Mouse (Mus musculus): Measurements from ENCODE around the gene Krtap3-2. TPM values are rescaled to one million over a fixed set of nuclear protein-coding genes. Genes with fewer than 3 reads are reported as not detected.

The Krtap3-2 gene
- total and polyA plus RNA-seq, 2 experiments from 2014 or later: not detected

GRCm38 (mm10) chr11:99557976-99558745 is 1.5 kb upstream of the Krtap3-2 start:
- no peaks in the 10 kb centered on the region for H3K9me3 ChIP-seq (ENCODE audit: low read length)
- no peak overlapping the region for H3K9ac ChIP-seq
- WGBS: 91% methylated on average over 3 of the region's 3 CpGs
- DNase-seq: no peak
- no peaks in the 10 kb centered on the region for H3K4me1 ChIP-seq (ENCODE audit: insufficient read depth)
- no peaks in the 10 kb centered on the region for H3K27me3 ChIP-seq (ENCODE audit: insufficient read depth, low read length)
- TF ChIP-seq CTCF (IDR thresholded peaks at IDR 0.05; ENCODE audit: low read depth): no peak
- no peaks in the 10 kb centered on the region for H3K36me3 ChIP-seq (ENCODE audit: insufficient read depth)
- no peak overlapping the region for H3K4me2 ChIP-seq (ENCODE audit: low read depth)
- H3K4me3 ChIP-seq (ENCODE audit: low read depth, low read length): no peak overlapping the region
- H3K27ac ChIP-seq (ENCODE audit: low read depth, low read length): no peak overlapping the region
- ATAC-seq: no peak

GRCm38 (mm10) chr11:99556195-99556594 is 458 bp downstream of the Krtap3-2 start:
- Histone ChIP-seq H3K27ac (ENCODE audit: low read depth, low read length) (no peak overlapping the region), H3K36me3 (ENCODE audit: insufficient read depth) (no peaks in the 10 kb centered on the region), H3K4me1 (ENCODE audit: insufficient read depth) (no peaks in the 10 kb centered on the region), H3K4me3 (ENCODE audit: low read depth, low read length) (no peak overlapping the region), H3K9ac (no peak overlapping the region), H3K9me3 (ENCODE audit: low read length) (no peaks in the 10 kb centered on the region), H3K27me3 (ENCODE audit: insufficient read depth, low read length) (no peaks in the 10 kb centered on the region), H3K4me2 (ENCODE audit: low read depth) (no peak overlapping the region)
- DNase-seq (no peak), ATAC-seq (no peak)
- TF ChIP-seq CTCF (IDR thresholded peaks at IDR 0.05; ENCODE audit: low read depth): no peak
- 94% methylated on average over 2 of the region's 2 CpGs for WGBS

DNA sequence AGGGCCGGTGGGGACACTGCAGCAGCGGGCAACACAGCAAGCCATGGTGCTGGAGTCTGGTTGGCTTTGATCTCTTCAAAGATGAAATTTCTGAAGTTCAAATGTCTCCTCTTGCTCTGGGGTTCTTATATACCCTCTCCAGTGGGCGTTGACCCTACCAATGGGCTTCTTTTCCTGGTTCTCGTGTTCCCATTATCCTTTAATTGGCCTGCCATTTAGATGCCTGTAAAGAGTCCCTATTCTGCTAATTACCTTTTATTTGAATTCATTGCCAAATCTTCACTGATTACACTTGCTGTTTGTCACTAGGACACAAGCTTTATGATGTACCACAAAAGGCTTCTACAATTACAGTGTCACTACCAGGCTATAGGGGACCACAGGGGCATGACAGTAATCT is 5.9 kb downstream of the Krtap3-2 start, which contains the start of gene Krtap3-3:
Gene Krtap3-3, minus strand, starts transcription at position 101 of the 400 bp plus-strand sequence.
- H3K27me3 ChIP-seq (ENCODE audit: insufficient read depth, low read length): no peaks in the 10 kb centered on the region
- no peaks in the 10 kb centered on the region for H3K4me1 ChIP-seq (ENCODE audit: insufficient read depth)
- no peak within 1 kb of the TSS for H3K27ac ChIP-seq (ENCODE audit: low read depth, low read length)
- H3K4me2 ChIP-seq (ENCODE audit: low read depth): no peak within 1 kb of the TSS
- WGBS: 46% methylated on average over 4 of the region's 4 CpGs
- H3K4me3 ChIP-seq (ENCODE audit: low read depth, low read length): no peak within 1 kb of the TSS
- ATAC-seq (no peak), DNase-seq (no peak)
- no peak within 1 kb of the TSS for H3K9ac ChIP-seq
- H3K9me3 ChIP-seq (ENCODE audit: low read length): no peaks in the 10 kb centered on the region
- no peak for TF ChIP-seq CTCF (IDR thresholded peaks at IDR 0.05; ENCODE audit: low read depth)
- H3K36me3 ChIP-seq (ENCODE audit: insufficient read depth): no peaks in the 10 kb centered on the region

GRCm38 (mm10) chr11:99547892-99548291 is 8.8 kb downstream of the Krtap3-2 start:
- no peak overlapping the region for H3K4me3 ChIP-seq (ENCODE audit: low read depth, low read length)
- ATAC-seq: no peak
- no peak overlapping the region for H3K9ac ChIP-seq
- no peaks in the 10 kb centered on the region for H3K4me1 ChIP-seq (ENCODE audit: insufficient read depth)
- no peak for DNase-seq
- no peak overlapping the region for H3K27ac ChIP-seq (ENCODE audit: low read depth, low read length)
- no peaks in the 10 kb centered on the region for H3K9me3 ChIP-seq (ENCODE audit: low read length)
- TF ChIP-seq CTCF (IDR thresholded peaks at IDR 0.05; ENCODE audit: low read depth): no peak
- no peaks in the 10 kb centered on the region for H3K36me3 ChIP-seq (ENCODE audit: insufficient read depth)
- no peak overlapping the region for H3K4me2 ChIP-seq (ENCODE audit: low read depth)
- no peaks in the 10 kb centered on the region for H3K27me3 ChIP-seq (ENCODE audit: insufficient read depth, low read length)

DNA sequence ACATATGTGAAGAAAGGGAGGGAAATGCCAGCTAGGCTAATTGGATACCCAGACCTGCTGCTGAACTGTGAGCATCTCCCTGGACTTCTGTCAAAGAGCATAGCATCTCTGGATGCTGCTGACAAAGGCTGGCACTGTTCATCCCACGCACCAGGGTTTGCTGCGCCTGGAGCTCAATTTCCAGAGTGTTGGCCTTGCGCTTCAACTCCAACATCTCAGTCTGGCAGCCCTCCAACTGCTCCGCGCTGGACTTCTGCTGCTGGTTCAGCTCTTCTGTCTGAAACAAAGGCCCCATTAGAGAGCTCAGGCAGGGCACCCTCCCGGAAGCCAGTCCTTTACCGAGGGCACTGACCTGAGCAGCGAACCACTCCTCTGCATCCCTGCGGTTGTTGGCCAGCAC is 16.9 kb downstream of the Krtap3-2 start:
- no peak overlapping the region for H3K4me2 ChIP-seq (ENCODE audit: low read depth)

GRCm38 (mm10) chr11:99521288-99521860 is 35.3 kb downstream of the Krtap3-2 start, which contains the start of gene Krt39:
Gene Krt39 (minus strand): TSS chr11:99521338.
- H3K36me3 ChIP-seq (ENCODE audit: insufficient read depth): no peaks in the 10 kb centered on the region

More for the DNA sequence above, 16.9 kb downstream of the Krtap3-2 start:
- WGBS: 27% methylated on average over 9 of the region's 9 CpGs
- Histone ChIP-seq H3K9me3 (ENCODE audit: low read length) (no peaks in the 10 kb centered on the region), H3K4me1 (ENCODE audit: insufficient read depth) (no peaks in the 10 kb centered on the region), H3K27me3 (ENCODE audit: insufficient read depth, low read length) (no peaks in the 10 kb centered on the region), H3K36me3 (ENCODE audit: insufficient read depth) (no peaks in the 10 kb centered on the region), H3K27ac (ENCODE audit: low read depth, low read length) (no peak overlapping the region), H3K4me3 (ENCODE audit: low read depth, low read length) (no peak overlapping the region), H3K9ac (no peak overlapping the region)
- DNase-seq (peak; percentile 22), ATAC-seq (peak; percentile 45; the same call in 1 of the 2 replicates)
- no peak for TF ChIP-seq CTCF (IDR thresholded peaks at IDR 0.05; ENCODE audit: low read depth)

GRCm38 (mm10) chr11:99514098-99514497 is 42.6 kb downstream of the Krtap3-2 start:
- Histone ChIP-seq H3K4me1 (ENCODE audit: insufficient read depth) (no peaks in the 10 kb centered on the region), H3K27me3 (ENCODE audit: insufficient read depth, low read length) (no peaks in the 10 kb centered on the region), H3K4me2 (ENCODE audit: low read depth) (no peak overlapping the region), H3K9ac (no peak overlapping the region), H3K27ac (ENCODE audit: low read depth, low read length) (no peak overlapping the region), H3K9me3 (ENCODE audit: low read length) (no peaks in the 10 kb centered on the region), H3K4me3 (ENCODE audit: low read depth, low read length) (no peak overlapping the region), H3K36me3 (ENCODE audit: insufficient read depth) (no peaks in the 10 kb centered on the region)
- ATAC-seq (no peak), DNase-seq (no peak)
- WGBS: 90% methylated on average over 8 of the region's 8 CpGs
- TF ChIP-seq CTCF (IDR thresholded peaks at IDR 0.05; ENCODE audit: low read depth): no peak

More at GRCm38 (mm10) chr11:99521288-99521860, 35.3 kb downstream of the Krtap3-2 start, which contains the start of gene Krt39:
- Histone ChIP-seq H3K27me3 (ENCODE audit: insufficient read depth, low read length) (no peaks in the 10 kb centered on the region), H3K9me3 (ENCODE audit: low read length) (no peaks in the 10 kb centered on the region), H3K4me3 (ENCODE audit: low read depth, low read length) (no peak within 1 kb of the TSS), H3K9ac (no peak within 1 kb of the TSS), H3K27ac (ENCODE audit: low read depth, low read length) (no peak within 1 kb of the TSS), H3K4me1 (ENCODE audit: insufficient read depth) (no peaks in the 10 kb centered on the region), H3K4me2 (ENCODE audit: low read depth) (no peak within 1 kb of the TSS)
- DNase-seq (no peak), ATAC-seq (no peak)
- 88% methylated on average over 13 of the region's 13 CpGs for WGBS
- TF ChIP-seq CTCF (IDR thresholded peaks at IDR 0.05; ENCODE audit: low read depth): no peak

Other genes starting within 250 kb of the Krtap3-2 start
Only the 30 nearest of the 35 such genes appear.
- gene Krt26, start 218.9 kb downstream of the Krtap3-2 start, total RNA-seq (2014; rRNA removed): 0.14 TPM in 1 of 2 replicates, not detected in the other
- 0.12 and 0.15 TPM in 2 replicates for gene Krt26, start 218.9 kb downstream of the Krtap3-2 start, polyA plus RNA-seq (2015; fragmentation: Nextera tagmentation; extraction: Ambion mirVana)
- 0.23 TPM in 1 of 2 replicates, not detected in the other for gene Krt27, start 205.7 kb downstream of the Krtap3-2 start, total RNA-seq (2014; rRNA removed)
- 0.10 TPM in 1 of 2 replicates, not detected in the other for gene Krt27, start 205.7 kb downstream of the Krtap3-2 start, polyA plus RNA-seq (2015; fragmentation: Nextera tagmentation; extraction: Ambion mirVana)
- gene Krt28, start 181.9 kb downstream of the Krtap3-2 start, total RNA-seq (2014; rRNA removed): 0.15 and 0.19 TPM in 2 replicates
- 0.24 and 0.48 TPM in 2 replicates for gene Krt28, start 181.9 kb downstream of the Krtap3-2 start, polyA plus RNA-seq (2015; fragmentation: Nextera tagmentation; extraction: Ambion mirVana)
- gene Krt10, start 167.5 kb downstream of the Krtap3-2 start, total RNA-seq (2014; rRNA removed): 4.0 and 7.1 TPM in 2 replicates
- 36.3 and 43.3 TPM in 2 replicates for gene Krt10, start 167.5 kb downstream of the Krtap3-2 start, polyA plus RNA-seq (2015; fragmentation: Nextera tagmentation; extraction: Ambion mirVana)
- gene Krt12, start 134.6 kb downstream of the Krtap3-2 start, total RNA-seq (2014; rRNA removed): 0.14 and 1.6 TPM in 2 replicates
- gene Krt12, start 134.6 kb downstream of the Krtap3-2 start, polyA plus RNA-seq (2015; fragmentation: Nextera tagmentation; extraction: Ambion mirVana): 1.3 and 2.0 TPM in 2 replicates
- gene Krt20, start 118.7 kb downstream of the Krtap3-2 start, total RNA-seq (2014; rRNA removed): not detected in 2 replicates
- gene Krt20, start 118.7 kb downstream of the Krtap3-2 start, polyA plus RNA-seq (2015; fragmentation: Nextera tagmentation; extraction: Ambion mirVana): 0.09 and 0.10 TPM in 2 replicates
- 0.08 TPM in 1 of 2 replicates, not detected in the other for gene Krt23, start 63.7 kb downstream of the Krtap3-2 start, total RNA-seq (2014; rRNA removed)
- 0.20 and 0.53 TPM in 2 replicates for gene Krt23, start 63.7 kb downstream of the Krtap3-2 start, polyA plus RNA-seq (2015; fragmentation: Nextera tagmentation; extraction: Ambion mirVana)
- not detected in 2 replicates for gene Krt39, start 35.5 kb downstream of the Krtap3-2 start, total RNA-seq (2014; rRNA removed)
- not detected in 2 replicates for gene Krt39, start 35.5 kb downstream of the Krtap3-2 start, polyA plus RNA-seq (2015; fragmentation: Nextera tagmentation; extraction: Ambion mirVana)
- gene Krt40, start 13.7 kb downstream of the Krtap3-2 start, total RNA-seq (2014; rRNA removed): not detected in 2 replicates
- not detected in 2 replicates for gene Krt40, start 13.7 kb downstream of the Krtap3-2 start, polyA plus RNA-seq (2015; fragmentation: Nextera tagmentation; extraction: Ambion mirVana)
- gene Krtap3-3, start 6.0 kb downstream of the Krtap3-2 start, total RNA-seq (2014; rRNA removed): not detected in 2 replicates
- not detected in 2 replicates for gene Krtap3-3, start 6.0 kb downstream of the Krtap3-2 start, polyA plus RNA-seq (2015; fragmentation: Nextera tagmentation; extraction: Ambion mirVana)
- gene Gm11939, start 2.6 kb upstream of the Krtap3-2 start, total RNA-seq (2014; rRNA removed): not detected in 2 replicates
- gene Gm11939, start 2.6 kb upstream of the Krtap3-2 start, polyA plus RNA-seq (2015; fragmentation: Nextera tagmentation; extraction: Ambion mirVana): not detected in 2 replicates
- gene Krtap3-1, start 9.8 kb upstream of the Krtap3-2 start, total RNA-seq (2014; rRNA removed): not detected in 2 replicates
- not detected in 2 replicates for gene Krtap3-1, start 9.8 kb upstream of the Krtap3-2 start, polyA plus RNA-seq (2015; fragmentation: Nextera tagmentation; extraction: Ambion mirVana)
- gene Krtap1-5, start 24.2 kb upstream of the Krtap3-2 start, total RNA-seq (2014; rRNA removed): not detected in 2 replicates
- gene Krtap1-5, start 24.2 kb upstream of the Krtap3-2 start, polyA plus RNA-seq (2015; fragmentation: Nextera tagmentation; extraction: Ambion mirVana): not detected in 2 replicates
- gene Krtap1-4, start 26.8 kb upstream of the Krtap3-2 start, total RNA-seq (2014; rRNA removed): not detected in 2 replicates
- gene Krtap1-4, start 26.8 kb upstream of the Krtap3-2 start, polyA plus RNA-seq (2015; fragmentation: Nextera tagmentation; extraction: Ambion mirVana): not detected in 2 replicates
- not detected in 2 replicates for gene Krtap1-3, start 34.5 kb upstream of the Krtap3-2 start, total RNA-seq (2014; rRNA removed)
- not detected in 2 replicates for gene Krtap1-3, start 34.5 kb upstream of the Krtap3-2 start, polyA plus RNA-seq (2015; fragmentation: Nextera tagmentation; extraction: Ambion mirVana)
- not detected in 2 replicates for gene Krtap9-3, start 41.3 kb upstream of the Krtap3-2 start, total RNA-seq (2014; rRNA removed)
- gene Krtap9-3, start 41.3 kb upstream of the Krtap3-2 start, polyA plus RNA-seq (2015; fragmentation: Nextera tagmentation; extraction: Ambion mirVana): not detected in 2 replicates
- not detected in 2 replicates for gene Gm11938, start 46.5 kb upstream of the Krtap3-2 start, total RNA-seq (2014; rRNA removed)
- gene Gm11938, start 46.5 kb upstream of the Krtap3-2 start, polyA plus RNA-seq (2015; fragmentation: Nextera tagmentation; extraction: Ambion mirVana): not detected in 2 replicates
- not detected in 2 replicates for gene Gm11937, start 53.3 kb upstream of the Krtap3-2 start, total RNA-seq (2014; rRNA removed)
- not detected in 2 replicates for gene Gm11937, start 53.3 kb upstream of the Krtap3-2 start, polyA plus RNA-seq (2015; fragmentation: Nextera tagmentation; extraction: Ambion mirVana)
- gene Krtap2-4, start 58.0 kb upstream of the Krtap3-2 start, total RNA-seq (2014; rRNA removed): not detected in 2 replicates
- gene Krtap2-4, start 58.0 kb upstream of the Krtap3-2 start, polyA plus RNA-seq (2015; fragmentation: Nextera tagmentation; extraction: Ambion mirVana): not detected in 2 replicates
- not detected in 2 replicates for gene Gm11562, start 63.6 kb upstream of the Krtap3-2 start, total RNA-seq (2014; rRNA removed)
- gene Gm11562, start 63.6 kb upstream of the Krtap3-2 start, polyA plus RNA-seq (2015; fragmentation: Nextera tagmentation; extraction: Ambion mirVana): not detected in 2 replicates
- gene Krtap4-1, start 71.4 kb upstream of the Krtap3-2 start, total RNA-seq (2014; rRNA removed): not detected in 2 replicates
- gene Krtap4-1, start 71.4 kb upstream of the Krtap3-2 start, polyA plus RNA-seq (2015; fragmentation: Nextera tagmentation; extraction: Ambion mirVana): not detected in 2 replicates
- not detected in 2 replicates for gene Krtap4-2, start 78.2 kb upstream of the Krtap3-2 start, total RNA-seq (2014; rRNA removed)
- not detected in 2 replicates for gene Krtap4-2, start 78.2 kb upstream of the Krtap3-2 start, polyA plus RNA-seq (2015; fragmentation: Nextera tagmentation; extraction: Ambion mirVana)
- gene Krtap4-7, start 87.2 kb upstream of the Krtap3-2 start, total RNA-seq (2014; rRNA removed): not detected in 2 replicates
- gene Krtap4-7, start 87.2 kb upstream of the Krtap3-2 start, polyA plus RNA-seq (2015; fragmentation: Nextera tagmentation; extraction: Ambion mirVana): not detected in 2 replicates
- not detected in 2 replicates for gene Gm11555, start 93.4 kb upstream of the Krtap3-2 start, total RNA-seq (2014; rRNA removed)
- gene Gm11555, start 93.4 kb upstream of the Krtap3-2 start, polyA plus RNA-seq (2015; fragmentation: Nextera tagmentation; extraction: Ambion mirVana): not detected in 2 replicates
- not detected in 2 replicates for gene Gm11563, start 102.1 kb upstream of the Krtap3-2 start, total RNA-seq (2014; rRNA removed)
- not detected in 2 replicates for gene Gm11563, start 102.1 kb upstream of the Krtap3-2 start, polyA plus RNA-seq (2015; fragmentation: Nextera tagmentation; extraction: Ambion mirVana)
- gene Krtap4-6, start 109.1 kb upstream of the Krtap3-2 start, total RNA-seq (2014; rRNA removed): not detected in 2 replicates
- not detected in 2 replicates for gene Krtap4-6, start 109.1 kb upstream of the Krtap3-2 start, polyA plus RNA-seq (2015; fragmentation: Nextera tagmentation; extraction: Ambion mirVana)
- gene Gm14190, start 133.9 kb upstream of the Krtap3-2 start, total RNA-seq (2014; rRNA removed): not detected in 2 replicates
- not detected in 2 replicates for gene Gm14190, start 133.9 kb upstream of the Krtap3-2 start, polyA plus RNA-seq (2015; fragmentation: Nextera tagmentation; extraction: Ambion mirVana)
- gene Gm14180, start 177.4 kb upstream of the Krtap3-2 start, total RNA-seq (2014; rRNA removed): not detected in 2 replicates
- not detected in 2 replicates for gene Gm14180, start 177.4 kb upstream of the Krtap3-2 start, polyA plus RNA-seq (2015; fragmentation: Nextera tagmentation; extraction: Ambion mirVana)
- not detected in 2 replicates for gene Gm11595, start 216.1 kb upstream of the Krtap3-2 start, total RNA-seq (2014; rRNA removed)
- gene Gm11595, start 216.1 kb upstream of the Krtap3-2 start, polyA plus RNA-seq (2015; fragmentation: Nextera tagmentation; extraction: Ambion mirVana): not detected in 2 replicates
- gene Krtap4-8, start 223.9 kb upstream of the Krtap3-2 start, total RNA-seq (2014; rRNA removed): not detected in 2 replicates
- gene Krtap4-8, start 223.9 kb upstream of the Krtap3-2 start, polyA plus RNA-seq (2015; fragmentation: Nextera tagmentation; extraction: Ambion mirVana): not detected in 2 replicates